Mouse (Mus musculus): ENCODE data around the gene Dnase1l1. TPM values are rescaled to one million over a fixed set of nuclear protein-coding genes. Genes with fewer than 3 reads are reported as not detected.

Gene Dnase1l1
- polyA plus RNA-seq, 1 experiment: 17.0 TPM

DNA sequence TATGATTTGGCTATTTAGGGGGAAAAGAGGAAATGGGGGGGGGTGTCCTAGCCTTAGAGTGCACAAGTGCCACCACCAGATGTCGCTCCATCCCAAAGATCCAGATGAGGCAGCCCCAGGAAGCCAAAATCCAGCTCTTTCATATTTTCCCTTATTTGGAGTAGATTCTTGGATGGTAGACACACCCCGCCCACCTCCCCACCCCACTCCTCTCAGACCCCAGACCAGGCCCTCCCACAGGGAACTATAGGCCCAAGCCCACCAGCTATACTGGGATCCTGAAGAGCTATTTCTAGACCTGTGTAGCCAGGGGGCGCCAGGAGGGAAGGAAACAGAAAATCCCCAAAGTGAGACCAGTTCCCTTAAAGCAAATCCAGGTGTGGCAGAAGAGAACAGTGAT is 33.5 kb downstream of the Dnase1l1 start:
- H3K36me3 ChIP-seq (ENCODE audit: control insufficient read depth, insufficient read depth): no peaks in the 10 kb centered on the region
- H3K4me2 ChIP-seq (ENCODE audit: low read depth): peak overlapping the region; percentile 90
- no peaks in the 10 kb centered on the region for H3K27me3 ChIP-seq (ENCODE audit: control insufficient read depth, insufficient read depth, insufficient read length)
- TF ChIP-seq E2F4 (IDR thresholded peaks at IDR 0.05; ENCODE audit: insufficient read depth): no peak
- no peak for TF ChIP-seq REST (IDR thresholded peaks at IDR 0.05; ENCODE audit: insufficient read depth, insufficient read length)
- TF ChIP-seq SRF (IDR thresholded peaks at IDR 0.05; ENCODE audit: control insufficient read depth, insufficient read length, low read depth): peak; percentile 66
- H3K79me2 ChIP-seq (ENCODE audit: control insufficient read depth, insufficient read depth): peaks cover 32% of the 10 kb centered on the region
- peak overlapping the region; percentile 96 for H3K4me3 ChIP-seq
- H3ac ChIP-seq (ENCODE audit: control insufficient read depth, insufficient read length): no peak overlapping the region

GRCm38 (mm10) chrX:74246693-74247092 is 35.4 kb downstream of the Dnase1l1 start:
- Histone ChIP-seq H3ac (ENCODE audit: control insufficient read depth, insufficient read length) (peak overlapping the region; percentile 45), H3K36me3 (ENCODE audit: control insufficient read depth, insufficient read depth) (peaks cover 11% of the 10 kb centered on the region), H3K79me2 (ENCODE audit: control insufficient read depth, insufficient read depth) (peaks cover 51% of the 10 kb centered on the region), H3K27me3 (ENCODE audit: control insufficient read depth, insufficient read depth, insufficient read length) (no peaks in the 10 kb centered on the region), H3K4me3 (peak overlapping the region; percentile 96), H3K4me2 (ENCODE audit: low read depth) (peak overlapping the region; percentile 90)
- TF ChIP-seq USF1 (IDR thresholded peaks at IDR 0.05; ENCODE audit: low read depth) (no peak), POLR2A (IDR thresholded peaks at IDR 0.05; ENCODE audit: insufficient read length, low read depth) (no peak), POLR2AphosphoS2 (IDR thresholded peaks at IDR 0.05; ENCODE audit: insufficient read length, low read depth) (no peak), TCF3 (IDR thresholded peaks at IDR 0.05; ENCODE audit: insufficient read length, low read depth) (no peak), MYOG (IDR thresholded peaks at IDR 0.05; ENCODE audit: control insufficient read depth in 1 of 3, insufficient read depth in 1 of 3, insufficient read length in 2 of 3, low read depth in 2 of 3) (no peak), CEBPB (IDR thresholded peaks at IDR 0.05; ENCODE audit: insufficient read depth, poor library complexity, severe bottlenecking) (peak; percentile 81), TCF12 (IDR thresholded peaks at IDR 0.05; ENCODE audit: insufficient read depth, poor library complexity, severe bottlenecking) (no peak), REST (IDR thresholded peaks at IDR 0.05; ENCODE audit: insufficient read depth, insufficient read length) (no peak), MAX (IDR thresholded peaks at IDR 0.05; ENCODE audit: low read depth) (no peak)

DNA sequence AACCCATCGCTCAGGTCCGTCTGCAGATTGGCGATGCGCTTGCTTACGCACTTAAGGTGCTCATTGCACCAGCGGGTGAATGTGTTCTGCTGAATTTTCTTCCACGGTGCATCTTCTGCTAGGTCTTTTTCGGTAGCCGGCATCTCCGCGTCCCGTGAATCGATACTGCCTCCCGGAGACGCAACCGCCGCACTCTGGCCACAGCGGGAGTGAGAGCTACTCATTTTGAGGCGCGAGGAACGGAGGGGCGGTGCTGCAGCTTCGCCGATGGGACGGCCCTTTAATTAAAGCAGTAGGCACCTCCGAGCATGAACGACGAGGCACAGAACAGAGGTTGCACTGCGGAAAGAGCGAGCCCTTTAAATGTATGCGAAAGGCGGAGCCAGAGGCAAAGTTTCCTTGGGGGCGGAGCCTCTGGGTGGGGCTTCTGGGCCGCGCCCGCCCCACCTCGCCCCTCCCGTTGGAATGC is 35.9 kb downstream of the Dnase1l1 start:
- peak overlapping the region; percentile 96 for H3K4me3 ChIP-seq
- peak overlapping the region; percentile 36 for H3K4me2 ChIP-seq (ENCODE audit: low read depth)
- TF ChIP-seq REST (IDR thresholded peaks at IDR 0.05; ENCODE audit: insufficient read depth, insufficient read length) (peak; percentile 36), SRF (IDR thresholded peaks at IDR 0.05; ENCODE audit: control insufficient read depth, insufficient read length, low read depth) (peak; percentile 22), MYOG (IDR thresholded peaks at IDR 0.05; ENCODE audit: control insufficient read depth in 1 of 3, insufficient read depth in 1 of 3, insufficient read length in 2 of 3, low read depth in 2 of 3) (no peak), POLR2A (IDR thresholded peaks at IDR 0.05; ENCODE audit: insufficient read length, low read depth) (peak; percentile 95), POLR2AphosphoS2 (IDR thresholded peaks at IDR 0.05; ENCODE audit: insufficient read length, low read depth) (peak; percentile 97), USF1 (IDR thresholded peaks at IDR 0.05; ENCODE audit: low read depth) (no peak), MYOD1 (IDR thresholded peaks at IDR 0.05; ENCODE audit: control insufficient read depth in 1 of 3, insufficient read length in 2 of 3, low read depth in 2 of 3) (no peak), E2F4 (IDR thresholded peaks at IDR 0.05; ENCODE audit: insufficient read depth) (no peak)
- peaks cover 15% of the 10 kb centered on the region for H3K36me3 ChIP-seq (ENCODE audit: control insufficient read depth, insufficient read depth)
- peak overlapping the region; percentile 45 for H3ac ChIP-seq (ENCODE audit: control insufficient read depth, insufficient read length)
- no peaks in the 10 kb centered on the region for H3K27me3 ChIP-seq (ENCODE audit: control insufficient read depth, insufficient read depth, insufficient read length)
- H3K79me2 ChIP-seq (ENCODE audit: control insufficient read depth, insufficient read depth): peaks cover 56% of the 10 kb centered on the region

DNA sequence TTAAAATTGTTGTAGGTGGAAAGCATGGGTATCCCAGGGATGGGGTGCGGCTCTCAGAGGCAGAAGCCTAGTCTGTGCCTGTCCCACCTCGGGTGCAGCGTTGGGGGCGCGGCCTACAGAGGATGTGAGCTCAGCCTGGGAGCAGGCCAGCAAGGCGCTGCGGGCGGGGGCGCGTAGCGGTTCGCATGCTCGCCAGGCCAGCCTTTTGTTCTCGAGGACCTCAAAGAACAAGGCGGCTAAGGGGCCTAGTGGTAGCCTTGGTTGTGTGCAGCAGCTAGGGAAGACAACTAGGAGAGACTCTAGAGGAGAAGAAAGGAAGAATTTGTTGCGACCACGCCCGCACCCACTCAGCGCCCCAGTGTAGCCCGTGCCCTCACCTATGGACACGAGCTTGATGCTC is 36.5 kb downstream of the Dnase1l1 start:
- TF ChIP-seq TCF3 (IDR thresholded peaks at IDR 0.05; ENCODE audit: insufficient read length, low read depth): no peak
- no peak for TF ChIP-seq MAX (IDR thresholded peaks at IDR 0.05; ENCODE audit: low read depth)
- TF ChIP-seq MYOD1 (IDR thresholded peaks at IDR 0.05; ENCODE audit: control insufficient read depth in 1 of 3, insufficient read length in 2 of 3, low read depth in 2 of 3): no peak
- TF ChIP-seq CEBPB (IDR thresholded peaks at IDR 0.05; ENCODE audit: insufficient read depth, poor library complexity, severe bottlenecking): no peak
- no peak for TF ChIP-seq TCF12 (IDR thresholded peaks at IDR 0.05; ENCODE audit: insufficient read depth, poor library complexity, severe bottlenecking)
- no peak for TF ChIP-seq E2F4 (IDR thresholded peaks at IDR 0.05; ENCODE audit: insufficient read depth)
- peak; percentile 72 for TF ChIP-seq POLR2A (IDR thresholded peaks at IDR 0.05; ENCODE audit: insufficient read length, low read depth)
- TF ChIP-seq USF1 (IDR thresholded peaks at IDR 0.05; ENCODE audit: low read depth): no peak
- no peak for TF ChIP-seq SRF (IDR thresholded peaks at IDR 0.05; ENCODE audit: control insufficient read depth, insufficient read length, low read depth)
- TF ChIP-seq MYOG (IDR thresholded peaks at IDR 0.05; ENCODE audit: control insufficient read depth in 1 of 3, insufficient read depth in 1 of 3, insufficient read length in 2 of 3, low read depth in 2 of 3): peak in 1 of 3 experiments; percentile 8
- peak; percentile 85 for TF ChIP-seq POLR2AphosphoS2 (IDR thresholded peaks at IDR 0.05; ENCODE audit: insufficient read length, low read depth)
- no peak for TF ChIP-seq REST (IDR thresholded peaks at IDR 0.05; ENCODE audit: insufficient read depth, insufficient read length)
- no peaks in the 10 kb centered on the region for H3K27me3 ChIP-seq (ENCODE audit: control insufficient read depth, insufficient read depth, insufficient read length)
- H3K36me3 ChIP-seq (ENCODE audit: control insufficient read depth, insufficient read depth): peaks cover 20% of the 10 kb centered on the region
- peaks cover 60% of the 10 kb centered on the region for H3K79me2 ChIP-seq (ENCODE audit: control insufficient read depth, insufficient read depth)
- H3K4me3 ChIP-seq: peak overlapping the region; percentile 96
- peak overlapping the region; percentile 55 for H3K4me2 ChIP-seq (ENCODE audit: low read depth)
- peak overlapping the region; percentile 45 for H3ac ChIP-seq (ENCODE audit: control insufficient read depth, insufficient read length)

GRCm38 (mm10) chrX:74245107-74245506 is 37.0 kb downstream of the Dnase1l1 start:
- Histone ChIP-seq H3K79me2 (ENCODE audit: control insufficient read depth, insufficient read depth) (peaks cover 62% of the 10 kb centered on the region), H3K27me3 (ENCODE audit: control insufficient read depth, insufficient read depth, insufficient read length) (no peaks in the 10 kb centered on the region), H3ac (ENCODE audit: control insufficient read depth, insufficient read length) (peak overlapping the region; percentile 45), H3K4me2 (ENCODE audit: low read depth) (peak overlapping the region; percentile 55), H3K36me3 (ENCODE audit: control insufficient read depth, insufficient read depth) (peaks cover 21% of the 10 kb centered on the region), H3K4me3 (peak overlapping the region; percentile 96)
- TF ChIP-seq E2F4 (IDR thresholded peaks at IDR 0.05; ENCODE audit: insufficient read depth) (no peak), POLR2AphosphoS2 (IDR thresholded peaks at IDR 0.05; ENCODE audit: insufficient read length, low read depth) (no peak), MAX (IDR thresholded peaks at IDR 0.05; ENCODE audit: low read depth) (no peak), TCF12 (IDR thresholded peaks at IDR 0.05; ENCODE audit: insufficient read depth, poor library complexity, severe bottlenecking) (no peak), SRF (IDR thresholded peaks at IDR 0.05; ENCODE audit: control insufficient read depth, insufficient read length, low read depth) (no peak), MYOG (IDR thresholded peaks at IDR 0.05; ENCODE audit: control insufficient read depth in 1 of 3, insufficient read depth in 1 of 3, insufficient read length in 2 of 3, low read depth in 2 of 3) (no peak), MYOD1 (IDR thresholded peaks at IDR 0.05; ENCODE audit: control insufficient read depth in 1 of 3, insufficient read length in 2 of 3, low read depth in 2 of 3) (no peak), POLR2A (IDR thresholded peaks at IDR 0.05; ENCODE audit: insufficient read length, low read depth) (no peak), REST (IDR thresholded peaks at IDR 0.05; ENCODE audit: insufficient read depth, insufficient read length) (no peak), USF1 (IDR thresholded peaks at IDR 0.05; ENCODE audit: low read depth) (no peak), TCF3 (IDR thresholded peaks at IDR 0.05; ENCODE audit: insufficient read length, low read depth) (no peak), CEBPB (IDR thresholded peaks at IDR 0.05; ENCODE audit: insufficient read depth, poor library complexity, severe bottlenecking) (no peak)

Measured in myocyte (in vitro differentiated cells).